Mouse (Mus musculus) forebrain, postnatal 0 days (tissue): ENCODE data around the gene Tsc22d1. TPM values are rescaled to one million over a fixed set of nuclear protein-coding genes. Genes with fewer than 3 reads are reported as not detected.

ENCODE experiments used
- ATAC-seq: fragments of 200-750 bp; cut with Nextera tagmentation; 2 replicates; pipeline ENCODE4 v1.8.0; 2017; ENCODE audit warnings: mild to moderate bottlenecking, moderate library complexity
- DNase-seq: peaks from one replicate; pipeline ENCODE4 v3.0.0-alpha.2; 2015
- H3K27ac ChIP-seq: fragments of 300-500 bp; sonication (generic); 2 replicates; pipeline ENCODE4 v1.5.1; 2014; ENCODE audit warnings: low read depth, mild to moderate bottlenecking, antibody characterized with exemption, low read length, moderate library complexity, mixed read lengths
- H3K27me3 ChIP-seq: fragments of 300-500 bp; sonication (generic); 2 replicates; pipeline ENCODE4 v1.6.1; 2014; ENCODE audit warnings: mild to moderate bottlenecking, low read length, mixed read lengths; ENCODE audit not compliant: insufficient read depth
- H3K36me3 ChIP-seq: fragments of 300-500 bp; sonication (generic); 2 replicates; pipeline ENCODE4 v1.6.1; 2014; ENCODE audit warnings: mild to moderate bottlenecking, moderate library complexity; ENCODE audit not compliant: insufficient read depth
- H3K4me1 ChIP-seq: fragments of 300-500 bp; sonication (generic); 2 replicates; pipeline ENCODE4 v1.6.1; 2014; ENCODE audit warnings: antibody characterized with exemption; ENCODE audit not compliant: insufficient read depth
- H3K4me2 ChIP-seq: fragments of 300-500 bp; sonication (generic); 2 replicates; pipeline ENCODE4 v1.6.1; 2014; ENCODE audit warnings: low read depth, mild to moderate bottlenecking, moderate library complexity
- H3K4me3 ChIP-seq: fragments of 300-500 bp; sonication (generic); 2 replicates; pipeline ENCODE4 v1.5.1; 2014; ENCODE audit warnings: low read depth, low read length, mixed read lengths
- H3K9ac ChIP-seq: fragments of 300-500 bp; sonication (generic); 2 replicates; pipeline ENCODE4 v1.6.1; 2014; ENCODE audit warnings: mild to moderate bottlenecking
- H3K9me3 ChIP-seq: fragments of 300-500 bp; sonication (generic); 2 replicates; pipeline ENCODE4 v1.6.1; 2016; ENCODE audit warnings: low read length
- CTCF ChIP-seq: sonication (generic); IDR thresholded peaks from 2 replicates; pipeline ENCODE4 v1.5.1; 2016; ENCODE audit warnings: antibody characterized with exemption, control low read depth, low read depth
- WGBS: fragments of 180-500 bp; shearing (Covaris S2); extraction: QIAGEN DNeasy Blood & Tissue Kit; methylation state at CpG from one replicate; pipeline ENCODE4 v1.1.7; 2014; 5-methylcytosine and 5-hydroxymethylcytosine counted together
- polyA plus RNA-seq: library from polyadenylated mRNA; unstranded; fragments of >200 nt; fragmentation: Nextera tagmentation; extraction: Ambion mirVana; gene quantifications from 2 replicates; pipeline ENCODE4 v1.2.1, GENCODE M21; 2015
- total RNA-seq: library from RNA; depleted of rRNA; stranded (reverse); fragments of >200 nt; gene quantifications from 2 replicates; pipeline ENCODE4 v1.2.3, GENCODE M21; 2014

Gene Tsc22d1
- total and polyA plus RNA-seq, 2 experiments from 2014 or later: 575 to 725 TPM

DNA sequence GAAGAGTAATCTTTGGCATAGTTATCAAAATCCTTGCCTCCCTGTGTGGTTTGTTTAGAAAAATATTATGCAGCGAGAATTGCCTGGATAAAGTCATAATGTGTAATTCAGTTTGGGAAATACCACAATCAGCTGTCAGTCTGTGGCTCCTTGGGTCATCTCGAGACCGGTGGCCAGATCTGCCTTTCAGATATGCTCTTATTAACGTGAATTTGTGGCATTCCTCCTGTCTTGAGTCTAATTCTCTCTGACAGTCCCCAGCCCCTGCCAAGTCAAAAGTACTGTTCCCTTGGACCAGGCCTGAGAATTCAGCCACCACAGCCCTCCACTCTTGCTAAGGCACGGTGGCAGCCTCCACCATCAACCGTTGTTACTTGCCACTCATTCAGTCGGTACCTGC lies 97.2 kb downstream of the Tsc22d1 start:
- 86% methylated on average over 7 of the region's 7 CpGs for WGBS
- DNase-seq: no peak
- ATAC-seq: no peak
- TF ChIP-seq CTCF: no peak
- Histone ChIP-seq H3K27ac (no peak overlapping the region), H3K4me3 (no peak overlapping the region), H3K9ac (no peak overlapping the region), H3K9me3 (no peaks in the 10 kb centered on the region), H3K27me3 (no peaks in the 10 kb centered on the region), H3K36me3 (peaks cover 10% of the 10 kb centered on the region; the same call in 1 of the 2 replicates), H3K4me1 (peaks cover 4% of the 10 kb centered on the region; the same call in 1 of the 2 replicates), H3K4me2 (no peak overlapping the region)

DNA sequence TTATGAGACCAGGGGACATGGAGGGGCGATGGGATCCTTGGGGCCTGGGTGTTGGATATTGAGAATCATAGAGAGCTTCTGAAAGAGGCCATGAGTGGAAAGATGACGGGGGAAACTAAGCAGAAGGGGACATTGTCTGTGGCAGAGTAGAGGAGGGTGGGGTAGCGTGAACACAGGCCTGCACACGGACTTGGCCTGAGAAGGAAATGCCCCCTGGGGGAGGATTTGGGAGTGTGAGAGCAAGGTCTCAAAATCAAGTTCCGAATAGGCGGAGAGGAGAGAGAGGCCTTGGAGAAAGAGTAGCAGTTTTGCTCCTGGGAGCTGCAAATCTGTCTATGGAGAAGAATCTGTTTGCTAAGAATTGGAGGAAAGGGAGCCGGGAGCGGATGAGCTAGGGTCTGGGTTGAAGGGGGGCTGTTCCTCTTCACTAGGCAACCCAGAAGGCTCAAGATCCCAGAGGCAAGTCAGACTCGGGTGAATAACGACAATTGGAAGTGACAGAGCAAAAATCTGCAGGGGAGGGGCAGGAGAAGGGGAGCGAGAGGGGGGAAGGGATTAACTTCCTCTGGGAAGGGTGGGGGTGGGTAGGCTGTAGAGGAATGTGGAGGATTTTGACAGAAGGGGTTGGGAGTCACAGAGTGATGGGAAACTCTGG lies 98.8 kb downstream of the Tsc22d1 start:
- no peak overlapping the region for H3K4me3 ChIP-seq
- H3K36me3 ChIP-seq: no peaks in the 10 kb centered on the region
- no peaks in the 10 kb centered on the region for H3K9me3 ChIP-seq
- H3K9ac ChIP-seq: no peak overlapping the region
- no peak for TF ChIP-seq CTCF
- DNase-seq (no peak), ATAC-seq (peak; percentile 59; the same call in 1 of the 2 replicates)
- peak overlapping the region; percentile 13; the same call in 1 of the 2 replicates for H3K4me2 ChIP-seq
- H3K4me1 ChIP-seq: no peaks in the 10 kb centered on the region
- no peaks in the 10 kb centered on the region for H3K27me3 ChIP-seq
- 22% methylated on average over 11 of the region's 11 CpGs for WGBS
- H3K27ac ChIP-seq: 0 out of 2 replicates have a peak overlapping the region, but pooled peaks have one; percentile 29

DNA sequence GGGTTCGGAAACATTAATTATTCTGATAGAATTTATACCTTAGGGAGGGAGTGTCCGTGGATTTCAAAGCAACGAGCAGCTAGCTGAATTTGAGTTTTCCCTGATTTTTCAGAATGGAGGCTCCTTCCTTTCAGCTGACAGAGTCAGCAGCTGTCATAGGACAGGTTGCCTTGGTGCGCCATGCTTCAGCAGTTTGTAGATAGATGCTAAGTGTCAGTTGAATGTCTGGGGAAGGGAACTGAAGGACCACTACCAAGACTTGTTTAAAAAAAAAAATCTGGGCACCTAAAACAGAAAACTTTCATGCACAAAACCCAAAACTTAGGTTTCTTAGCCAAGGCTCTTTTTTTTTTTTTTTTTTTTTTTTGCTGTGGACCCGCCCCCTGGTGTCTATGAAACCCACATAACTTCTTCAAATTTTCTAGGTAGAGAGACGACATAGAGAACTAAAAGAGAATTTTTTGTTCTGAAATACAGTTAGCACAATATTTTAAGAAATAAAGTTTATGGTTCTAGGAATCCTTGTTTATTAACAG lies 99.4 kb downstream of the Tsc22d1 start:
- H3K4me1 ChIP-seq: no peaks in the 10 kb centered on the region
- H3K9me3 ChIP-seq: no peaks in the 10 kb centered on the region
- no peak overlapping the region for H3K9ac ChIP-seq
- H3K4me3 ChIP-seq: no peak overlapping the region
- ATAC-seq: peak; percentile 57; the same call in 1 of the 2 replicates
- no peak for TF ChIP-seq CTCF
- WGBS: 36% methylated on average over 6 of the region's 6 CpGs
- H3K4me2 ChIP-seq: no peak overlapping the region
- no peaks in the 10 kb centered on the region for H3K27me3 ChIP-seq
- no peaks in the 10 kb centered on the region for H3K36me3 ChIP-seq
- H3K27ac ChIP-seq: no peak overlapping the region
- no peak for DNase-seq

DNA sequence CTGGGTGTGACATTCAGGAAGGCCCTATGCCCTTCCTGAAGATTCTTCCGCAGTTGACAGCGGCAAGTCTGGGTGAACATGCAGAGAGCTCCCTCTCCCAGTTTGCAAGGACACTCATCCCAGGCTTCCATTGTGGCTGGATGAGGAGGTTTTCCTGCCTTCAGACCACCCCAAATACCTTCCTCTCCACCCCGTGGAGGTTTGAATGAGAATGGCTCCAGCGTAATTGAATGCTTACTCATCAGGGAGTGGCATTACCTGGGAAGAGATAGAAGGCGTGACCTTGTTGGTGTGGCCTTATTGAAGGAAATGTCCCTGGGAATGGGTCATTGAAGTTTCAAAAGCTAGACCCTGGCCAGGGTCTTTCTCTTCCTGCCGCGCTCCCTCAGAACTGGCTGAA lies 100.9 kb downstream of the Tsc22d1 start:
- Histone ChIP-seq H3K27ac (no peak overlapping the region), H3K27me3 (no peaks in the 10 kb centered on the region), H3K4me2 (no peak overlapping the region), H3K4me1 (no peaks in the 10 kb centered on the region), H3K9me3 (no peaks in the 10 kb centered on the region), H3K36me3 (no peaks in the 10 kb centered on the region), H3K9ac (no peak overlapping the region), H3K4me3 (no peak overlapping the region)
- TF ChIP-seq CTCF: no peak
- ATAC-seq: no peak
- 72% methylated on average over 7 of the region's 7 CpGs for WGBS
- no peak for DNase-seq

DNA sequence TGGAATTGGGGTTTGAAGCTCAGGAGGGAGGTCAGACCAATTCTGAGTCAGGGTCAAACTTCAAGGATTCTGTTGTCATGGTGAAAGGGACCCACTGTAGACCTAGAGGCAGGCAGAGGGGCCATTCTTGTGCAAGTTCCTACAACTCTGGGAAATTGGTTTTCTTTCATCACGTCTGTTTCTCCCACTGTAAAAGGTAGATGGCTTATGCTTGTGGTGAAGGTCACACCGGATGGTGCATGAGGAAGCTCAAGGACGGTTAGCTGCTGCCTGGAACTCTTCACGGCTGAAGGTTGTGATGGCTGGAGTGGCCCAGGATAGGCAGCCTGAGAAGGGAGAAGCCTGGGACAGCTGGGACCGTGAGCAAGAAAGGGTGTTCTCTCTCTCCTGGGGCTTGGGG lies 103.5 kb downstream of the Tsc22d1 start:
- H3K9ac ChIP-seq: no peak overlapping the region
- no peak for DNase-seq
- H3K27me3 ChIP-seq: no peaks in the 10 kb centered on the region
- no peak overlapping the region for H3K4me2 ChIP-seq
- no peak for ATAC-seq
- 90% methylated on average over 5 of the region's 5 CpGs for WGBS
- no peaks in the 10 kb centered on the region for H3K9me3 ChIP-seq
- H3K36me3 ChIP-seq: no peaks in the 10 kb centered on the region
- H3K27ac ChIP-seq: no peak overlapping the region
- TF ChIP-seq CTCF: no peak
- no peaks in the 10 kb centered on the region for H3K4me1 ChIP-seq
- H3K4me3 ChIP-seq: no peak overlapping the region

DNA sequence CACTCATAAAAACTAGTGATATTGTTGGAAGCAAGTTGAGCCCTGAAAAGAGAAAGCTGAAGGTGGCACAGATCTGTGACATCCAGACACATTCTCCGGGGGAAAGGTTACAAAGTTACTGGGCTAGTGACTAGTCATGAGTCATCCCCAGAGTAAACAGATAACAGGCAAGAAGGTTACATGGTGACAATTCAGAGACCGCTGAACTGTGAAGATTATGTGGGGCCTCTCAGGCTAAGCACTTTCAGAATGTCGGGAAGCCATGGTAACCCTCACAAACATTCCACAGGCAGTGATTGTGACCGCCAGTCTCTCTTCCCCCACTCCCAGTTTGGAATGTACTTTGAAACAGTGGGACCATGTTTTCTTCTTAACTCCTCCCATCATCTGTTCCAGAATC lies 105.8 kb downstream of the Tsc22d1 start:
- Histone ChIP-seq H3K27ac (no peak overlapping the region), H3K4me1 (no peaks in the 10 kb centered on the region), H3K4me2 (no peak overlapping the region), H3K9me3 (no peaks in the 10 kb centered on the region), H3K9ac (no peak overlapping the region), H3K4me3 (no peak overlapping the region), H3K27me3 (no peaks in the 10 kb centered on the region), H3K36me3 (no peaks in the 10 kb centered on the region)
- no peak for ATAC-seq
- DNase-seq: no peak
- TF ChIP-seq CTCF: no peak
- 67% methylated on average over 4 of the region's 4 CpGs for WGBS

DNA sequence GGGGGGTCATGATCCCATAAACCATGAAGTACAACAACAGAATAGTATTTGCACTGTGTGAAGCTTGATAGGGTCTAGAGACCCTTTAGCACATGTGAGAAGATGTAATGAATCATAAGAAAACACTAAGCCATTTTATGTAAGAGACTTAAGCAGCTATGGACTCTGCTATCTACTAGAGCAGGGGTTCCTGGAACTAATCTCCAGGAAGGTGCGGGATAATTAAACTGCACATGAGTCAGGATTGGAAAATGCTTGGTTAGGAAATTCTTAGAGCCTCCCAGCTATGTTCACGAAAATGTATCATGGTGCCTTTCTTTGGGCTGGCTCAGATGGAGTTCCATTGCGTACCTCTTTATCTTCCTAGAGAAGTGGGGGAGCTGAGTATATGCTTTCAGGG lies 106.5 kb downstream of the Tsc22d1 start:
- DNase-seq: no peak
- Histone ChIP-seq H3K4me3 (no peak overlapping the region), H3K4me1 (no peaks in the 10 kb centered on the region), H3K27ac (no peak overlapping the region), H3K9me3 (no peaks in the 10 kb centered on the region), H3K36me3 (no peaks in the 10 kb centered on the region), H3K27me3 (no peaks in the 10 kb centered on the region), H3K9ac (no peak overlapping the region), H3K4me2 (no peak overlapping the region)
- TF ChIP-seq CTCF: no peak
- no peak for ATAC-seq
- WGBS: 96% methylated on average over 3 of the region's 3 CpGs
